Mouse (Mus musculus): ENCODE measurements around the gene Cbfb.
A peak's percentile ranks its signal among the peaks of the same experiment; 100 is the strongest.
"Not testable (repeated sequence)": the region's sequence is repeated elsewhere in the genome, so short reads cannot be mapped to it uniquely, and the experiment has no call there.

Cbfb gene

DNA sequence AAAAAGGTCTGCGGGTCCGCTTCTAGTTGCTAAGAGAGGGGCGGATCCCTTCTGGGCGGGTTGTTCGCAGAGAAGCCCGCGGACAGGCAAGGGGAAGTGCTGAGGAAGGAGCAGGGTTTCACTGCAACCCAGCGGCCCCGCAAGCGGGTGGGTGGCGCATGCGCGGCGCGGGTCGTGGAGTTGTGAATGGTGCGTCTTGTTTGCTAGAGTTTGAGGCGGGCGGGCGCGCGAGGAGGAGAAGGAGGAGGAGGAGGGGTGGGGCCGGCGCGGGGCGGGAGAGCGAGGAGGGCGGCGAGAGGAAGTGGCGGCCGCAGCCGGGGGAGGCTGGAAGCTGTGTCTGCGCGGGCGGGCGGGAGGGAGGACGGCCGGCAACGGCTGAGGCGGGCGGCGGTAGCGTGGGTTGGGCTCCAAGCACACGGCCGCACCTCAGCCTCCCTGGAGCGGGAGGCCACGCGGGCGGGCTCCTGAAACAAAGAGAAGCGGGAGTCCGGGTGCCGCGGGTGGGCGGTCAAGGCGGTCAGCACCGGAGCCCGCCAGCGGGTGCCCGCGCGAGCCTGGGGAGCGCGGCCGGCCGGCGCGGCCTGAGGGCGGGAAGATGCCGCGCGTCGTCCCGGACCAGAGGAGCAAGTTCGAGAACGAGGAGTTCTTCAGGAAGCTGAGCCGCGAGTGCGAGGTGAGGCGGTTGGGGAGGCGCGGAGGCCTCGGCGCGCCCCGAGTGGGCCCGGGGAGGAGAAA, at the start of gene Cbfb:
Gene Cbfb (plus strand): TSS at position 294 of the 735 bp plus-strand sequence.
- DNase-seq (ENCODE audit: low spot score in 2 of 2): peak; percentile 72 to 95

GRCm38 (mm10) chr8:105129864-105130263, 40.6 kb upstream of the Cbfb start:
- no peak for DNase-seq (ENCODE audit: low spot score in 2 of 2)

GRCm38 (mm10) chr8:105131509-105131908, 39.0 kb upstream of the Cbfb start, which contains the start of gene Ces4a:
Gene Ces4a, plus strand, starts transcription at chr8:105131800.
- DNase-seq (ENCODE audit: low spot score in 2 of 2): no peak

GRCm38 (mm10) chr8:105138423-105138822, 32.1 kb upstream of the Cbfb start:
- DNase-seq (ENCODE audit: low spot score in 2 of 2): peak; percentile 44 to 80

DNA sequence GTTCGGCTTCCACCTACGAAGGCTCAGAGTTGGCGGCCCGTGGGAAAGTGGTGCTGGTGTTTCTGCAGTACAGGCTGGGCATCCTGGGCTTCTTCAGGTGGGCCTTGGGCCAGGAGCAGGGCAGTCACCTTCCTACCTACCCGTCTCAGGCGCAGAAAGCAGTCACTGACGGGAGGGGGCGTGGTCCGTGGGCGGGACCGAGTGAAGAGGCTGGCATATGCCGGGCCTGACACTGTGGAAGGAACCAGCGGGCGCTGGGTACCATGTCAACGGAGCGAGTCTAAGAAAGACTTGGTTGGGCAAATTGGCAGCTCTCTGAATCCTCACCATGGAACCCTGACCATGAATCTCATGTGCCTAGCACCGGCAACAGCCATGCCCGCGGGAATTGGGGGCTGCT, 28.1 kb upstream of the Cbfb start:
- DNase-seq (ENCODE audit: low spot score in 2 of 2): no peak

DNA sequence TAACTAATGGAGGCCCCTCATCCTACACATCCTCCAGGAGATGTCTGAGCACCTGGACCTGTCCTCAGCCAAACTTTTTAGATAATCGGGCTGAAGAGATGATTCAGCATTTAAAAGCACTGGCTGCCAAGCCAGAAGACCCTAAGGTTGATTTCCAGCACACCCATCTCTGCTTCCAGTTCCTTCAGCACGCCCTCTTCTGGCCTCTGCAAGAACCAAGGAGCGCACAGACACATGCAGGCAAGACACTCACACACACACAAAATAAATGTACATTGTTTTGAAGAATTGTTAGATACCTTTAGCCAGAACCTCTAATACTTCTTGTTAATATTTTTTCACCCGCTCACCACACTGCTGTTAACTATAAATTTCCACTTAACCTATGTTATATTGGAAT, 18.8 kb upstream of the Cbfb start:
- no peak for DNase-seq (ENCODE audit: low spot score in 2 of 2)

- peak in 1 of 2 experiments; percentile 26 for DNase-seq (ENCODE audit: low spot score in 2 of 2)
Measured at GRCm38 (mm10) chr8:105152623-105153398, 17.7 kb upstream of the Cbfb start.

- no peak for DNase-seq (ENCODE audit: low spot score in 2 of 2)
Measured at GRCm38 (mm10) chr8:105154316-105154715, 16.2 kb upstream of the Cbfb start.

- no peak for DNase-seq (ENCODE audit: low spot score in 2 of 2)
Measured at GRCm38 (mm10) chr8:105155091-105155745, 15.3 kb upstream of the Cbfb start.

DNA sequence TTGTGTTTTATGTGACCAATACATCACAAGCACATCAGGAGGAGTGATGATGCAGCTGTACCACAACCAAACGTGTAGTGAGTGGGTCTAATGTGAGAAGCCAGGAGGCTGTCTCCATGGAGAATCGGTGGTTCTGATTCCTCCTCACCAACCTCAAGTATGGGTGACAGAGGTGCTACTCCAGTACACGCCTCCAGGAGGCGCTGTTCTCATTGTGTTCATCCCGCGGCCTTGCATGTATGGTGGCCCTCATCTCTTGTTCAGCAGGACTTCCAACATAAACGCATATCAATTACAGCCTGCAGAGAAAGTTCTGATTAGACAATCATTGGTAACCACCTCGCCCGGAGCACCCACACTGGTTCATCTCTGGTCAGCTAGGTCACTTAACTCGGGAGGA, 12.9 kb upstream of the Cbfb start:
- peak; percentile 16 to 67 for DNase-seq (ENCODE audit: low spot score in 2 of 2)

DNA sequence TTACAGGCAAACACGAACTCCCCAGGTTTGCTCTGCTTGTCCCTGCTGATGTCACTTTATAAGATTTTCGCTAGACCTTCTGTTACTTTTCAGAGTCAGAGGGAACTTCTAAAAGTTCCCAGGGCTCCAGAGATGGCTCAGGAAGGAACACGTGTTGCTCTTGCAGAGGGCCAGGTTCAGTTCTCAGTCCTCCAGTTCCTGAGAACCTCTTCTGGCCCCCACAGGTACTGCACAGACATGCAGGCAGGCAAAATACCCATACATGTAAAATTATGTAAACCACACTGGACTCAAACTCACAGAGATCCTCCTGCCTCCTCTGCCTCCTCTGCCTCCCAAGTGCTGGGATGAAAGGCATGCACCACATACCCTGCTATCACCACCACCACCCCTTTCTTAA, 12.4 kb upstream of the Cbfb start:
- DNase-seq (ENCODE audit: low spot score in 2 of 2): no peak

DNA sequence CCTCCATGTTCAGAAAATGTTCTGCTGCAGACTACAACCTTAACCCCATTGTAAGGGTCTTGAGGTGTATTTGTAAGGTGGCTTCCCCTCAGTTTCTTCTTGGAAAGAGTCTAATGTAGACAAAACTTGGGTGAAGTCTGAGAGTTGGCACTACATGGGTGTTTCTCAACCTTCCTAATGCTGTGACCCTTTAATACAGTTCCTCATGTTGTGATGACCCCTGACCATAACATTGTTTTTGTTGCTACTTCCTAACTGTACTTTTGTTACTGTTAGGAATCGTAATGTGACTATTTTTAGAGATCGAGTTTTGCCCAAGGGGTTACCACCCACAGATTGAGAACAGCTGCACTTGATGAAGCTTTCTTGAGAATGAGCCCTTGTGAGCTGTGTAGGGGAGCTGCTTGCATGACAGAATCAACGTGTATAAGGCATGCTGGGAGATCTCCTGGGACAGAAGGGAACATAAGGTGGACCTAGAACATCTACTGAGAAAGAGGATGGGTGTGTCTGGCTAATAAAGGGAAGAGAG, 9.3 kb upstream of the Cbfb start:
- no peak for DNase-seq (ENCODE audit: low spot score in 2 of 2)

- no peak for DNase-seq (ENCODE audit: low spot score in 2 of 2)
Measured at GRCm38 (mm10) chr8:105164272-105164902, 6.1 kb upstream of the Cbfb start.

- no peak for DNase-seq (ENCODE audit: low spot score in 2 of 2)
Measured at GRCm38 (mm10) chr8:105165191-105165590, 5.3 kb upstream of the Cbfb start.

DNA sequence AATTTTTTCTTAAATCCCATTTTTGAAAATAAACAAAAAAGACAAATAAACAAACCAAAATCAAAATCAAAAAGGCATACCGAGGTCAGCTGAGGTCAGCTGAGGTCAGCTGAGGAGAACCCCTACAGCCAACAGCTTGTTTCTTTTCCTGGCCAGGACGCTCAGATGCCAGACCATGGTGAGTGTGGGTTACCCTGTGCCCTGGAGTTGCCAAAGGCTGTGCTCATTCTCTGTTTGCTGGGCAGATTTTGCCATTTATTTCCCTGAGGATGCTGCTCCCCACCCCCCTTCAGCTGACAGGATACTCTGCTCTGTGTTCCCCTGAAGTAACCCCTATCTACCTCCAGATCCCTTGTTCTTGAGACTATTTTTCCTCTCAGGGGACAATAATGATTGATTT, 3.4 kb upstream of the Cbfb start:
- DNase-seq (ENCODE audit: low spot score in 2 of 2): no peak

DNA sequence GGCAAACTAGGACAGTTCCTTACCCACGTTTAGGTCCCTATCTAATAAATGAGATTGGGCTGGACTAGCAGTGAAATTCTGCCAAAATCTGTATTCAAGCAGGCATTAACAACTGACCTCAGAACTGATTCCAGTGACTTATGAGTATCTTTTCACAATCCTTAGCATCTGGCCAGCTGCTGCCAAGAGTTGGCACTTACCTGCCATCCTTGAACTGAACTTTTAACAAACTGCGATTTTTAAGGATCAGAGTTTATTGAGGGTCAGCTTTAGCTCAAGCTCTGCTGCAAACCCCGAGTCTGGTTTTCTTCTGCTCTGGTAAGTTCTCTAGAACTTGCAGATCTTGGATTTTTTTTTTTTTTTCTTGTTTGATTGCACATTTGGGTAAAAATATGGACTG, 892 bp upstream of the Cbfb start:
- no peak for DNase-seq (ENCODE audit: low spot score in 2 of 2)

- DNase-seq (ENCODE audit: low spot score in 2 of 2): no peak
Measured at GRCm38 (mm10) chr8:105170041-105170380, 463 bp upstream of the Cbfb start.

DNA sequence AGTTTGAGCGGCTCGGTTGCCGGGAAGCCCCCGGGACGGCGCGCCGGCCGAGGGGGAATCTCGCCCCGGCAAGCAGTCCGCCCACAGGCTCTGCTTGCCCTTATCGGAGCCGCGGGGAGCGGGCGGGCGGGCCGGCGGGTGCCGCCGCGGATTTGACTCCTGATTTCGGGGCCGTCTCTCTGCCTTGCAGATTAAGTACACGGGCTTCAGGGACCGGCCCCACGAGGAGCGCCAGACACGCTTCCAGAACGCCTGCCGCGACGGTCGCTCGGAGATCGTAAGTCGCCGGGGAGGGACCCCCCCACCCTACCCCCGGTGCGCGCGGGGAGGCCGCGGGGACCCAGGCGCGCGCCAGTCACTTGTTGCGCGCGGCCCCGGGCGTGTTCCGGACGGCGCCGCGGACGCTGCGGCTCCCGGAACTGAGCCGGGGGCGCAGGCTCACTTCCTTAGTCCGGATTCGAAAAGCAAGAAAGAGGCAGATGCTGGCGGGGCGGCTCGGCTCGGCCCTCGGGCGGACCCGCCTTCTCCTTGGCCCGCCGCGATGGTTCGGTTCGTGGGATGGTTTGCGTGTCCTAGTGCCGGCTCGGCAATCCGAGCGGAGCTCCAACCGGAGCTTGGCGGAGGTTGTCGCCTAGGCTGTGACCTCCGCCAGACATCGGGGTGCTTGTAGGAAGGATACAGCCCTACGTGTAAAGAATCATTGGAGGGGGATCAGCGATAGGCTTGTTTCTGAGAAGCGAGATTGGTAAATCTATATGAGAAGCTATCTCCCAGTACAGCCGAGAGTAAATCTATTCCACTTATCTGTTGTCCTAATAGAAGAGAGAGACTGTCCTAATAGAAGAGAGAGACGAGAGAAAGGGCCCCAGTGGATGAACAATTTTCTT, 885 bp downstream of the Cbfb start:
- peak; percentile 48 to 64 for DNase-seq (ENCODE audit: low spot score in 2 of 2)

GRCm38 (mm10) chr8:105172003-105172362, 1.5 kb downstream of the Cbfb start:
- no peak for DNase-seq (ENCODE audit: low spot score in 2 of 2)

DNA sequence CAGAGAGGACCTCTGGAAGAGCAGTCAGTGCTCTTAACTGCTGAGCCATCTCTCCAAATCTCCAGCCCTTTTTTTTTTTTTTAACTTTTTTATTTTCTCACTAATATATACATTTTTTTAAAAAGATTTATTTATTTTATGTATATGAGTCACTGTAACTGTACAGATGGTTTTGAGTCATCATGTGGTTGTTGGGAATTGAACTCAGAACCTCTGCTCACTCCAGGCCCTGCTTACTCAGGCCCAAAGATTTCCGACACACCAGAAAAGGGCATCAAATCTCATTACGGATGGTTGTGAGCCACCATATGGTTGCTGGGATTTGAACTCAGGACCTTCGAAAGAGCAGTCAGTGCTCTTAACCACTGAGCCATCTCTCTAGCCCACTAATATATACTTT, 4.8 kb downstream of the Cbfb start:
- not testable (repeated sequence) for DNase-seq (ENCODE audit: low spot score in 2 of 2)

GRCm38 (mm10) chr8:105178211-105178800, 7.8 kb downstream of the Cbfb start:
- DNase-seq (ENCODE audit: low spot score in 2 of 2): no peak

Data from spleen, postnatal 10 days (tissue).